Mouse (Mus musculus): ENCODE results near the gene Cldn10.

Cldn10 gene

DNA sequence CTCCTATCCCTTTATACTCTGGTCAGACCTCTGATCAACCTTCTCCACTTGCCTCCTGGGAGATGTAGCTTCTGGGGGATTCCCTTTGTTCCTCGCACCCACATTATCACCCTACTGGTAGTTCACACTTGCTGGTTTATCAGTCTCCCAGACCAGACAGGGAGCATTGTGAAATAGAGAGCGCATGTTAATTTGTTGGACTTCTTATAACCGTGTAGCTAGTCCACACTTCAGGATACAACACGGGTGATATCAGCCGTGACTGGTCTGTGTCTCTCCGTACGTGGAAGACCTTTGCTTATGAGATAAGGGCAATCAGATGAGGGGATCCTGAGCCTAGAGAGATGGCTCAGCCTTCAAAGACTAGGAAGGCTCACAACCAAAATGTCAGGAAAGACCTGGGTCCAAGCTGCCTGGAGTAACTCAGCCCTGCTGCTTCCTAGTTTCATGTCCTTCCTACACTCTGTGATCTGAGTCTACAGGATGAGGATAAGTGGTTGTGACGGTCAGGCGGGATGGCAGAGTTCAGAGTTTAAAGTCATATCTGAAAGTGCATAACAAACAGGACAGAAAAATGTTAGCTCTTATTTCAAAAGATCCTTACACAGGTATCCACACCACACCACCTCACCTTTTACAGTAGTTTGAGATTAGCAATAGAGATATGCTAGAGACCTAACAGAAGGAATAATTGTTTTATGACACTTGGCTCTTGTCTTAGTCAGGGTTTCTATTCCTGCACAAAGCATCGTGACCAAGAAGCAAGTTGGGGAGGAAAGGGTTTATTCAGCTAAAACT lies 78.5 kb downstream of the Cldn10 start:
- DNase-seq (ENCODE audit: low spot score) = no peak

DNA sequence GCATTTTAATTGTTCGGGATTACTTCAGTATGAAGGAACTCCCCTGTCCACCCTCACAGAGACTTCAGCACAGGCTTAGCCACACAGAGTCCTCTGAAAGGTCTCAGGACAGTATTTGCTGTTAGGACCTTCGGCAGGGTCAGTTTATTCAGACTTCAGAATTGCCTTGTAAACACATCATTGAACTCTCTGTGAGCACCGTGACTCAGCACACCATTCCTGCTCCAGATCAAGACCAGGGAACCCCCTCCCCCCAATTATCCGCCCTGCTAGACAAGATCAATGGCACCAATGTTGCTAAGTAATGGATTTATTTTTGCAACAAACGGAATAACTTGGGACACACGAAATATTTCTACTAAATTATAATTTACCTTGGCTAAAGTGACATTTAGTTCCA lies 79.7 kb downstream of the Cldn10 start:
- no peak for DNase-seq (ENCODE audit: low spot score)

DNA sequence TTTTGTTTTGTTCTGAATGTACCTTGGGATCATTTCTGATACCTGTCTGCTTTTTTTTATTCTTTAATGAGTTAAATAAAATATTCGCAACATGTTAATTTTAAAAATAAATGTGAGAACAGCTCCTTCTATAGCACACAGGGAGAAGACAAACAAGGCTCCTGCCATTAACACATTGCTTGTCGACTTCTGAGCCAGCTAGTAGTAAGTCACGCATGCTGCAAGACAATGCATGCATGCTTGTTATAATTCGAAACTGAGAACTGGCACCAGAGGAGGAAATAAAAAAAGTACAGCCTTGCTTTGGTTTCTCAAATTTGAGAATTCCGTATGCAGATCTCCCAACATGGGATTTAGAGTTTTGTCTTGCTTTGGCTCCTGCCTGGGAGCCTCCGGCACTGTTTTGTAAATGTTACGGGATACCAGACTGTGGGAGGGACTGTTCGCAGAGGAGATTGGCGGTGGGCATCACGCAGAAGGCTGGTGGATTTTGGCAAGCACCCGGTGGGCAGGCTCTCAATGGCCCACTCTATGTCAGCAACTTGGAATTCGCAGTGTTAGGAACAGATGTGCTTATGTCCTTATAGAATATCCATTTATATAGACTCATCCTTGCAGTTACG lies 80.5 kb downstream of the Cldn10 start:
- no peak for DNase-seq (ENCODE audit: low spot score)

DNA sequence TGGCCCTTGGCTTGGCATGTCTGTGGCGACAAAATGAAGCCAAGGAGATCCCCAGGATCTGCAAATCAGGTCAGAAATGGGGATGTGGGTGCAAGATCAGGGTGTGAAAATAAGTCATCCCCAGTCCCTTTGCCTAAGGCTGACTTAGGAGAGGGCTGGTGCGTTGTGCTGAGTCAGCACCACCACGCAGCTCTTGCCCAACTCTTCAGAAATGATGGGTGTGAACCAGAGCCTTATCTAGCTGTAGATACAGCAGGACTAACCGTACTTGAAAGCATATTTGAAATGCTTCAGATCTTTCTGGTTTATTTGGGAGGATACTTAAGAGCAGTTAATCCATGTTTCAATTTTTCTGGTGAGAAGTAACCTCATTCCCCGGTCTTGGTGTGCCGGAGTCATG lies 82.0 kb downstream of the Cldn10 start:
- DNase-seq (ENCODE audit: low spot score) = no peak

DNA sequence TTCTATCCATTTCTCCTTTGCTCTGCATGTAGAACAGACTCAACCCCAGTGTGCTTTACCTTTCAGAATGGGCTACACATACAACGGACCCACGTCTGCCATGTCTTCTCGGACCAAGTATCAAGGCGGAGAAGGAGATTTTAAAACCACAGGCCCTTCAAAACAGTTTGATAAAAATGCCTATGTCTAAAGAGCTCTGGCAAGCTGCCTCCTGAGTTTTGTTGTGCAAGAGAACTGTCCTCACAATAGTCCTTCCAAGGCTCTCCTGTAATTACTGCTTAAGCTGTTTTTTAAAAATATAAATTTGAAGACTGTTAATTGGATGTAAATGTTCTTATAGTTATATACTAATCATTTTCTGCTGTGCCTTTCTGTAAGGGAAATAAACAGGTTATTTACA lies 86.4 kb downstream of the Cldn10 start:
- DNase-seq (ENCODE audit: low spot score) = no peak

DNA sequence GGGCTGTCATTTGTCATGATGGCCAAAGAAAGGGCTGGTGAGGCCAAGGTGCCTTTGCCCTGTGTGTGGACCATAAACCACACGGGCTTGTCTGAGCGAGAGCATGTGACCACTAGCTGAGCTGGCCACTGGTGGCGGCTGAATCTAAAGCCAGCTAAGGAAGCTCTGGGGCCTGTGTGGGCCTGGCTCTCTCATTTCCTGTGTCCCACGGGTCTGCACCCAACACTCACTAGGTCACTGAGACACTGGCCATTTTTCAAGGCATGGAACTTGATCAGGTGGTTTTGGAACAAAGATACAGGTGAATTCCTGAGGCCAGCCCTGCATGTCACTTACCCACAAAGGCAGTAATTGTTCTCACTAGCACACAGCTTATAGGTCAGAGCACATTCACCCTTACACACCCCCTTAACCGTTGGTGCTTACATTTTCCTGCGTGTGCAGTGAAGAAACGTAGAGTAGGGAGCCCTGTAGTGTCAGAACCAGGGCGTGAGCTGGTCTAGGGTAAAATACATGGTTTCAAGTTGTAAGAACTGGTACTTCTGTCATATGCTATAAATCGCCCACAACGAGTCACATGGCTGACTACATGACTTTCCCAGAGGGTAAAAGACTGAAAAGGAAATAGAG lies 87.2 kb downstream of the Cldn10 start:
- no peak for DNase-seq (ENCODE audit: low spot score)

DNA sequence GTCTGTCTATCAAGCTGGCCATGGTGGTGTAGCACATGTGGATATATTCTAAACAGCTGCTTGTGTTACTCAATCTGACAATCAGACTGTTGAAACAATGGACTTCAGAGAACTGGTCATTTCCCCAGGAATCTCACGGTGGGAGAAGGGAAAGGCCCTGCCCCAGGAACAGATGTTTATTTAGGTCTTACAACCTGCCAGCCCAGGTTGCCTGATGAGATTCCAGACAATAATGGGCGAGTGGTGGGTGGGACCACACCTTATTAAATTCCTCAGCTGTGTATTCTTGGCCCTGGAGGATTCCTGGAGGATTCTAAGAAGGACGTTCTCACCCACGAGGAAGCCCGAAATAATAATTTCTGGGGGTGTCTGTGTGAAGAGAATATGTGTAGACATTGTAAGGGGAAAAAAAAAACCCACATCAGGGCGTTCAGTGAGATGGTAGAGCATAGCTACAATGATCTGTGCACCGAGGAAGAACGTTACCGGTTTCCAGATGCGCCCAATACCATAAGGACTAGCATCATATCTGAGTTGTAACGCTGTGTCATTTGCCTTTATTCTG lies 90.7 kb downstream of the Cldn10 start:
- no peak for DNase-seq (ENCODE audit: low spot score)

DNA sequence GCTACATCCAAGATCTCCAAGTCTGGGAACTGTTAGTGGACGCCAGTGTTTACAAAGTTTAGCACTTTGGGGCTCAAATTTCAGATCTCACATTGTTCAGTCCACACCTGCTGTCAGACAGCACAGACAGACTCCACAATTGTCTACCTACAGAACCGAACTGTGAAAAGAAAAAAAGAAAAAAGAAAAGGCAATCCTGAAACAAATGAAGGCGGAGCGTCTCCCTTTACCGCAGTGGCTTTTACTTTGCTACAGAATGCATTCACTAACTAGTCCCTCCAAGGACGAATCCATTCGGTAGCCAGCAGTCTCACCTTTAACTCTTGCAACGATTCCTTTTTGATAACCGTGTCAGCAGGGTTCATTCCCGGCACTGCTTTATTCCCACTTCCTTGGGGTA lies 93.0 kb downstream of the Cldn10 start:
- no peak for DNase-seq (ENCODE audit: low spot score)

DNA sequence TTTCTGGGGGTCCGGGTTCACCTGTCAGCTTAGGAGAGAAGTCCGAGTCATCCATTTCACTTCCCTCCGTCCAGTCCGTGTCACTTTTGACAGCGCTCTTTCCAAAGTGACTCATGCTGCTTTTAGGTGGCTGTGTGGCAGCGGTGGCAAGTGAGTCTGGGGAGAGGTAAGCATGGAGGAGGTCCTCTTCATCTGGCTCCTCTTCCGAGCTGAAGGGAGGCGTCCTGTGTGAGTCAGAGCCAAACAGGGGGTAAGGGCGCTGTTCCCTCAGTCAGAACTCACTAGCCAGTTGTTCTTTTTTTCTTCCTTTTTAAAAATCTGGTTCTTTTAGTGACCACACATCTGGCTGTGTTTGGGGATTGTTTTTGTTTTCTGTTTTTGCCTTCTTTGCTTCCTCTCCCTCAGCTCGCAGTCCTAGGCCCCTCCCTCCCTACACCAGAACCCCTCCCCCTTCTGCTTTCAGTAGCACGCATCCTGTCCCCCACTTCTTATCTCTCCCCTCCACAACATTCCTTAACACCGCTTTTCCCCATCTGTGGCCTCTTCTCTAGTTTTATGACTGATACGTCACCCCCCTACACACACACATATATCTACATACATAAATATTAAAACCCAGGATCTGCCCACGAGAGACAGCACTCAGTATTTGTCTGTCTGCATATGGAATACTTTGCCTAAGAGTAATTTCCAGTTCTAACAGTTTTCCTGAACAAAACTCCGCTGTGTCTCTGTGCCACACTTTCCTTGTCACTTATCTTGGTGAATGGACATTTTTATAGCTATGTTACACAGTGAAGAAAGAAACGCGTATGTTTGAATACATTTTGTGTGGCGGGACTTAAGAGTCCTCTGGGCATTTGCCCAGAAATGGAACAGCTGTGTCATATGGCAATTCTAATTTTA lies 95.9 kb downstream of the Cldn10 start:
- DNase-seq (ENCODE audit: low spot score) = no peak

DNA sequence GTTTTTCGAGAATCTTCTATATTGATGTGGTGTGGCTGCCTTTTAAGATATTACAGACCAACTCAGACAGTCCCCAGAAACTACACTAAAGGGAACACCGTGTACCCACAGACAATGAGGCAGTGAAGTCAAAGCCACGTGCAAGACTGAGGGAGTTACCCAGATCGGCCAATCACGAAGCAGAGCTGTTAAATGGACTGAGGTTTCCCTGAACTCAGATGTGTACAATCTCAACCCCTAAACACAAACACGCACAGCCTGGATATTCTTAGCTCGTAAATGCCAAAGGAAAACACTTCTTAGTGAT lies 96.5 kb downstream of the Cldn10 start:
- DNase-seq (ENCODE audit: low spot score) = no peak

DNA sequence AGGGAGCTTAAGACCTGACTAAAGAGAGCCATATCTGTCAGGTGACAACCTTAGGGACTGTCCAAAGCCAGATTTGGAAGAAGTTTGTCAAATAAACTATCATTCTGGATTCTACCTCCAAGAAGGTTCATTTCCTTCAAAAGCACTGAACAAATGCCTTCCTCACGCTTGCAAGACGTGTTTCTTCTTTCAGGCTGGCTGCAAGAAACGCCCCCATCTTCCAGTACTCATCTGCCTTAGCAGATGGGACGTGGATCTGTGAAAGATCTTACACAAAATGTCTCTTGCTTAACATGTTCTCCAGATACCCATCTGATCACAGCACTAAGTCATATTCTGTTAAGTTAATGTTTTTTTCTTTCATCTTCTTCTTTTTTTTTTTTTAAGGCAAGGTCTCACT lies 102.4 kb downstream of the Cldn10 start:
- no peak for DNase-seq (ENCODE audit: low spot score)

DNA sequence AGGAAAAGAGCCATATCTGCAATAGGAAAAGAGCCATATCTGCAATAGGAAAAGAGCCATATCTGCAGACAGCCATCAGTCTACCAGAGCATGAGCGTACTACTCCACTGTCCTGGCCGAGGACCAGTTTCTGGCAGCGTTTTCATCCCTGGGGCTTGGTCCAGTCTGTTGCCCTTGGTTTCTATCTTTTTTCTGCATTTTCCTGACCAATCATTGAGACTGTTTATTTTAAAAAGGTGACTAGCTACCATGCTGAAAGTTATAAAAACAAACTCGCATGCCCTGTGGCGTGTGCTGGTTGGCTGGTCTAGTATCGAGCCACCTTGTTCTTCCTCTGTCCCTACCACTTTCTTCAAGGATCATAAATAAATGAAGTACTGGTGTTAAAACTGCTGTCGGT lies 107.5 kb downstream of the Cldn10 start:
- DNase-seq (ENCODE audit: low spot score) = no peak

DNA sequence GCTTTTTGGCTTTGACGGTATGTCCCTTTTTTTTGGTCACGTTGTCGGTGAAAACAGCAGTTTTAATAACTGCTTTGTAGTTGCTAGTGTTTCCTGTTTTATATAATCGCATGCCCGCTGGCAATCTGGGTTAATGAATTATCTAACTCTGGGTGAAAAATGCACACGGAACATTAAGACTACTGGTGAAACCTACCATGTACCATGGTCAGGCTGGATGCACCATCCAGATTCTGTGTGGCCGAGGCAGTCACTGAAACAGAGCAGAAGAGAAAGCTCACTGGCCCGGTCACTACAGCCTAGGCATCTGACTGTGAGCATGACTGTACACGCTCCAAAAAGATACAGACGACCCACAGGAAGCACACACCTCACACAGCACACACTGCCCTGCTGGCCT lies 107.9 kb downstream of the Cldn10 start:
- DNase-seq (ENCODE audit: low spot score) = no peak

DNA sequence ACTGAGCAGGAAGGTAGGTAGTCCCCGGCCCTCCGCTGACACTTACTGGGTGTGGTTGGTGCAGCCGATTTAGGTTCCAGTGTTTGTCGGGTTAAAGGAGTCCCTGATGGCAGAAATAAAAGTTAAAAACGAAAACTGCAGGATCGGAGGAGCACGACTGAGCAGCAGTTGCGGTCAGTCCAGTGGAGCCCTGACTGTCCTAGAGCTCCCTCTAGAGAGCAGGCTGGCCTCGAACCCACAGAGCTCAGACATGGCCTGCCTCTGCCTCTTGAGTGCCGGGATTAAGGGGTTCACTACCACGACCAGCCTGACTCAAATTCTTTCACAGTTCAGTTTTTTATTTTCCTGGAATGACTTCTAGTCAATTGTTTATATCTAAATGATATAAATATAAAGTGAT lies 112.2 kb downstream of the Cldn10 start:
- no peak for DNase-seq (ENCODE audit: low spot score)

DNA sequence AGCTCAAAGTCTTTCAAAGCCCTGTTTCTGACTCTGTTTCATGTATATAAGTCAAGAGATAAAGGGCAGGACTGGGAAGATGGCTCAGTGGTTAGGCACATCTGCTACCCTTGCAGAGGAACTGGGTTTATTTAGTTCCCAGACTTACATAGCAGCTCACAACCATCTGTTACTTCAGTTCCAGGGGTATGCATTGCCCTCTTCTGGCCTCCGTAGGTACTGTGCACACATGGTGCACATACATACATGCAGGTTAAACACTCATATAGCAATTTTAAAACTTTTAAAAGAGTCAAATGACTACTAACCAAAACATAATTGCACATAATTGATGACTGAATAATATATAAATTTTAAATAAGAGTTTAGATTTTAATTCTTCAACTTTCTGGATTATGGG lies 113.2 kb downstream of the Cldn10 start:
- DNase-seq (ENCODE audit: low spot score) = no peak

DNA sequence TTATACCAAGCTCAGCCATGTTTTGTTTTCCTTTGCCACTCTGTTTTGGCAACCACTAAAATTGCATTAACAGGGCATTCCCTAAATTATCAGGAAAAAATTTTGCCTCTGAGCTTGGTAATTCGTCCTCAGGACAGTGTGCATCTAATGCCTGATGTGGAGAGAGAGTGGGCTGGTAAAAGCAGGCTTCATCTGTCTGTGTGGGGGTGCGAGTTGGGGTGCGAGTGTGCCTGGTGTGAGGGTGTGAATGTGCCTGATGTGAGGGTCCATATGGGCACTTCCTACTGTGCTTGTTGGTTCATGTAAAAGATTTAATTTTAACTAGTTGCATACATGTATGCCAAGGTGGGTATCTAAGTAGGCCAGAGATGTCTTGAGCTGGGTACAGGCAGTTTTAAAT lies 115.7 kb downstream of the Cldn10 start:
- no peak for DNase-seq (ENCODE audit: low spot score)

DNA sequence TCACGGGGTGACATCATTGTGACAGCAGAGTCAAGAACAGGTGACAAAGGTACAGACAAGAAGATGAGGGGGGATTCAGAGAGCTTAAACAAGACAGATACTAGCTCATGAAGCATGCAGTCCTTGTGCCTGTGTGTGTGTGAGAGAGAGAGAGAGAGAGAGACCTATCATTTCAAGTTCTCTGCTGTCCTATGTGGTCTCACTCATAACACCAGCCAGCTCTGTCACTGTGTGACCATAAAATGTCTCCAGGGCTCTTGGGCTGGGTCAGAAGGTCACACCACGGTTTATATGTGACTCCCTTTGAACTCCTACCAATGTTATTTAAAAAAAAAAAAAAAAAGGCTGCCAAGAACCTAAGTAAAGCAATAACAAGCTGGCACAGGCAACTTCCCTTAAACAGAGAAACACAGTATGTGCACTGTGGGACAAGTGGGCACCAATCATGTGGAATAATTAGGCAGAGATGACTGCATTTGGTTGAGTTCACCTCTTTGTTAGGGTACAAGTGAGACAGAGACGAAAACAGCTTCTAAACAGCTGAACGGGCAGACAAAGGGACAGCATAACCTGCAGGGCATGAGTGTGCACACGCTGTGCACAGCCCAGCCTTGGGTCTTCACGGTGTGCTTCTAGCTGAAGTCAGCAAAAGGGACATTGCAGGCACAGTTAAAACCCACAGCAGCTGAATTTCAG lies 116.3 kb downstream of the Cldn10 start:
- DNase-seq (ENCODE audit: low spot score) = no peak

DNA sequence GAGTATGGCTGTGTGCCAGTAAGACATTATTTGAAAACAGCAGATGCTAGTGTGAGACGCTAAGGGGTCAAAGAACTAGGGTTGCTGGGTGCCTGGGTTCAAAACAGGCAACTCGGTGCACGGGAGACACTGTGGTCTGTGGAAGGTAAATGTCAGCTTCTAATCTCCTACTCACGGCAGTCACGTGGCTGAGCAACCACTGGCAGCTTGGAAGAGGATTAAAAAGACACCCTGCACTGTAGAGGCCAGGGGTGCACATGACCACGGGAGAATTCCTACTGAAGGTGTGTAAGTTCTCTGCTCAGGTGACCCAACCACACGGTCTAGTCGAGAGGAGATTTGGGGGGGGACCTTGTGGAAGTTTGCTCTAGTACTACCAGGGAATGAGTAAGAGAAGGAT lies 119.9 kb downstream of the Cldn10 start:
- DNase-seq (ENCODE audit: low spot score) = no peak

DNA sequence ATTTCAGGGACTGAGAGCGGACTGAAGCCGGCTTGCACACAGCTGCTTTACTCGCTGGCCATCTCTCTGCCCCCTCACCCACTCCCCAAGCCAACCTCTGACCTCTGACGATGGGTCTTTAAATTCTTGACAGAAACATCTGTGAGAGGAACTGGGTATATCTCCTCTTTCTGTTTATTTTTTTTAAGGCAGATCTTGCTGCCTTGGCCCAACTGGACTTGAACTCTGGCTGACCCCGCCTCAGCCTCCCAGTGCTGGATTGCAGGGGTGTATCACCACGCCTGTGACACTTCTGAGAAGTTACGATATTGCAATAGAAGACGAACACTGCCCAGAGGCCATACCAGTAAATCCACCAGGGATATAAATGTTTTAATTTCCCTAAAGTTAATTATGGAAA lies 122.2 kb downstream of the Cldn10 start:
- DNase-seq (ENCODE audit: low spot score) = no peak

DNA sequence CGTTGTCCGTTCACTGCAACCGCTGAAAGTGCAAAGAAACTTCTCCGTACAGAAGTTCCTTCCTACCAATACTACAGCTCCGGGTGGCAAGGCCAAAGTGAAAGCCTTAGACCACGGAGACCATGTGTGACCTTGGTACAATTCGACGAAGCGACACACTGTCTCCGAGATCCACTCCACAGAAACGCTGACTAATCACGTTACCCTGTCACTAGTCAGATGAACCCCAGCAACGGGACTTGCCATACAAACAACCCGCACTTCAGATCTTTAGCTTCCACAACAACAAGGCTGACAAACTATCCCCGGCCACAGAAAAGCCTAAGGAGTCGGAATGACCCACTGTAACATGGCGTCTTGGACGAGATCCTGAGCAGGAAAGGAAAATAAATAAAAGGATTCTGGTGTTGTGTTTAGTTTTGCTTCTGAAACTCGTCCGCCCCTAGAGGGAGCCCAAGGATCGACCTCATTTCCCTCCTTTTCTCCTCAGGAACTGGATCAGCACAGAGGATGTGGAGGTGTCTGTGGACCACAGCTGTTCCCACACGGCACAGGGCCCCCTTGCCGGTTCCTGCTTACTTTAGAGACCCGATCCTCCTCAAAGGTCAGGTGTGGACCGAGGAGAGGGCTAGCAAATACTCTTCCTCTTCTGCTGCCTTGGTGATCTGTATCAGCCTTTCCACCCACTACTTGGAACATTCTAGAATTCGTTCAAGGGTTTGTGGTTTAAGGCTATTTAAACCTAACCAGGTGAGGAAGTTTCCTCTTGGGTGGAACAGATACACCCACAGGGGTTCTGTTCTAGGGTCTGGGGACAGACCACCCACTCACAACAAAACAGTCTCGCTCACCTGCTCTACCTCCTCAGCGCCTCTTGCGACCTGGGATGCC lies 122.9 kb downstream of the Cldn10 start:
- DNase-seq (ENCODE audit: low spot score) = peak; percentile 24

DNA sequence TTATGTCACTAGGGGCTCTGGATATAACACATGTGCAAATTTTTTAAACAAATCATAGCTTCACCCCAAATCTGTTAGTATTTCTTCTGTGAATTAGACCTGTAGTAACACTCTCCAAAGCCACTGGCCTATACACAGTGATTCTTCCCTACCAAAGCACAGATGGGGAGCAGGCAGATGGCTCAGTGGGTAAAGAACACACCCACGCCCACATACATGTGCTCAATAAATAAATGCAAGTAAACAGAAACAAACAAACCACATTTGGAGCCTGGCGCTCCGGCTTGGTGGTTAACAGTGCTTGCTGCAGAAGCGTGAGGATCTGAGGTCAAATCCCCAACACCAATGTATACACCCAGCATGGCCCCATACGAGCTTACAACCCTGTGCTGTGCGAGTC lies 123.8 kb downstream of the Cldn10 start:
- DNase-seq (ENCODE audit: low spot score) = no peak

Data from testis, postnatal 14 days (tissue).